Mouse (Mus musculus) lung, postnatal 14 days (tissue): ENCODE results near the gene Rhpn2.

Experiments used
- DNase-seq: peaks from one replicate; pipeline ENCODE4 v3.0.0; 2021

Gene Rhpn2

GRCm38 (mm10) chr7:35395734-35396456 is 61.9 kb downstream of the Rhpn2 start:
- no peak for DNase-seq

GRCm38 (mm10) chr7:35396542-35397168 is 62.7 kb downstream of the Rhpn2 start, which contains the start of the genes Faap24 and Cep89:
TSS of gene Faap24 (minus strand) at chr7:35396836.
TSS of gene Cep89 (plus strand) at chr7:35397035.
- peak; percentile 91 for DNase-seq

- no peak for DNase-seq
Observed at GRCm38 (mm10) chr7:35401169-35401568, 67.2 kb downstream of the Rhpn2 start.

DNA sequence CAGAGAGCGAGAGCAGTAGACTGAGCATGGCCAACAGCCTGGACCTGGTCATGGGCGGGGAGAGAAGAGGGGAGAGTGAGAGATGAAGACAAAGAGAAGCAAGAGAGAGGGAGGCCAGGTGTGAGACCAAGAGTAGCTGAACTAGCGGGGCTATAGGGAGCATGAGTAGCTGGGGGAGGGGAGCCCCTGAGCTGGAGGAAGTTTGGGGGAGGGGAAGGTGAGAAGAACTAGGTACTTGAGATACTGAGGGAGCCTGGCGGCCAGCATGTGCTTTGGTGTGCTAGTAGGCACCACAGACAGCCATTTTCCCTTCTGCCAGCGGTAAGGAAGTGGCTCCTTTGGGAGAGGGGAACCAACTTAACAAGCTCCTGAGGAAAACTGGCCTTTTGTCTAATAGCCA is 81.3 kb downstream of the Rhpn2 start:
- DNase-seq: no peak

GRCm38 (mm10) chr7:35415801-35416653 is 82.1 kb downstream of the Rhpn2 start:
- no peak for DNase-seq

- DNase-seq: no peak
Observed at GRCm38 (mm10) chr7:35416654-35416948, 82.6 kb downstream of the Rhpn2 start.

DNA sequence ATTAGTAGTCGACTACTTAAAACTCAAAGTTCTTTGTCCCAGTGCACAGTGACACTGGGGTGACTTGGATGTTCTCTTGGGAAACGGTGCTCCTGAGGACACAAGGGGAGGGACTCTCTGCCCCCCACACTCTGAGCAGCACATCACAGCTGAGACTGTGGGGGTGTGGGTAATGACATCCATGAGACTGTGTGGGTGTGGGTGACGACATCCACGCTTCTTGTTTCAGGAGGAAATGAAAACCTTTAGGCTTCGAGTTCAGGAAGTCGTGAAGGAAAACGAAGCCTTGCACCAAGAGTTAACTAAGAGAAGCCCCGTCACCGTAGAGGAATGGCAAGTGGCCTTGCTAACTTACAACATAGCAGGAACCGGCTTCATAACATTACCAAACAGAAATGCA is 89.1 kb downstream of the Rhpn2 start:
- no peak for DNase-seq

DNA sequence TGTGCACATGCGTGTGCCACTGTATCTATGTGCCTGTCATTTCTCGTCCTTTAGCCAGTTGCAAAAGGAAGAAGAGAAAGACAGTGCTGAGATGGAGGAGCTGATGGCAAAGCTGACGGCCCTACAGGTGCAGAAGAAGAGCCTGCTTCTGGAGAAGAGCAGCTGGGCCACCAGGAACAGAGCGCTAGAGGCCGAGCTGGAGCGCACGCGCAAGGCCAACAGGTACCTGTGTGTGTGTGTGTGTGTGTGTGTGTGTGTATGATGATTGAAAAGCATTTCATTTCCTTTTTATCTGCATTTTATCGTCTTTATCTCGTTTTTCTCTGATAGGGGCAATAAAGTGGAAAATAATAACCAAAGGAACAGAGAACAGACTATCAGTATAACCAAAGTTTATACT is 94.2 kb downstream of the Rhpn2 start:
- no peak for DNase-seq

DNA sequence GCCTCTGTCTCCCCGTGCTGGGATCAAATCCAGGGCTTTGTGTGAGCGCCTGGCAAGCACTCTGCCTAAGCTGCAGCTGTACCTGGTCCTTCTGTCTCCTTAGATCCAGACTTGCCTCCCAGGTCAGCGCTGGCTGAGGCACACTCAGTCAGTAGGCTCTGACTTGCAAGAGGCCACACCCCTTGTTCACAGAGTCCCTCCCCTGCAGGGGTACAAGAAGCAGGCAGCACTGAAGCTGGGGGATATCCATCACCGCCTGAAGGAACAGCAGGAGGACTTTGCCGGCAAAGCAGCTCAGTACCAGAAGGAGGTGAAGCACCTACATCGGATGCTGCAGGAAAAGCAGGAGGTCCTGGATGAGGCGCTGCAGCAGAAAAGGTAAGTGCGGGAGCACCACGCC is 101.3 kb downstream of the Rhpn2 start:
- no peak for DNase-seq
